Mouse (Mus musculus): Measurements from ENCODE around the gene 6430550D23Rik. TPM values are rescaled to one million over a fixed set of nuclear protein-coding genes. Genes with fewer than 3 reads are reported as not detected.

The 6430550D23Rik gene
- polyA plus RNA-seq, 1 experiment = 1.8 TPM

- WGBS = 70% methylated on average over 5 of the region's 5 CpGs
- H3K4me3 ChIP-seq (replicated peaks; ENCODE audit: extremely low read depth, low read depth, low read length) = no peak overlapping the region
- DNase-seq = no peak
- H3K4me1 ChIP-seq (ENCODE audit: control insufficient read depth, insufficient read depth, low read length) = no peaks in the 10 kb centered on the region; the same call in 1 of the 2 replicates
- TF ChIP-seq POLR2A (IDR thresholded peaks at IDR 0.05; ENCODE audit: borderline replicate concordance, extremely low read depth, low read depth, low read length) (no peak), CTCF (IDR thresholded peaks at IDR 0.05; ENCODE audit: insufficient read depth, low read length) (no peak)
These were observed 47.8 kb downstream of the 6430550D23Rik start for GRCm38 (mm10) chr2:155959981-155960380.

GRCm38 (mm10) chr2:155956134-155957059 lies 51.4 kb downstream of the 6430550D23Rik start, which contains the start of gene Cep250:
Gene Cep250, plus strand, starts transcription at chr2:155956458.
- WGBS = under 1% methylated on average over 59 of the region's 59 CpGs
- peak; percentile 60 for TF ChIP-seq POLR2A (IDR thresholded peaks at IDR 0.05; ENCODE audit: borderline replicate concordance, extremely low read depth, low read depth, low read length)
- no peak for TF ChIP-seq CTCF (IDR thresholded peaks at IDR 0.05; ENCODE audit: insufficient read depth, low read length)
- Histone ChIP-seq H3K4me3 (replicated peaks; ENCODE audit: extremely low read depth, low read depth, low read length) (peak within 1 kb of the TSS; percentile 94), H3K4me1 (ENCODE audit: control insufficient read depth, insufficient read depth, low read length) (no peaks in the 10 kb centered on the region; the same call in 1 of the 2 replicates)
- peak; percentile 89 for DNase-seq

DNA sequence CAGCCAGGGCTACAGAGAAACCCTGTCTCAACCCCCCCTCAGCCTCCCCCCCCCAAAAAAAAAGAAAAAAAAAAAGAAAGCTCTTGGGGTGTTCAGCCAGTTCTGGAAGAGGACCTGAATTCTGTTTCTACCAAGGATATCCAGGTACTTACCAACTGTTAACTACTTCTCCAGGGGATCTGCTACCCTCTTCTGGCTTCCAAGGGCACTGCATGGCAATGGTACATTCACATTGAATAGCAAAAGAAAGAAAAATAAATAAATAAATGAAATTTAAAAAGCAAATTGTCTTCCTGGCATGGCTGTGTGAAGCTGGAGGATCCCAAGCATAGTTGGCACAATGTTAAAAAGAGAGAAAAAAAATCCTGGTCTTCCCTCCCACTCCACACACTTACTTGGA lies 55.8 kb downstream of the 6430550D23Rik start:
- Histone ChIP-seq H3K4me1 (ENCODE audit: control insufficient read depth, insufficient read depth, low read length) (no peaks in the 10 kb centered on the region), H3K4me3 (replicated peaks; ENCODE audit: extremely low read depth, low read depth, low read length) (no peak overlapping the region)
- no peak for TF ChIP-seq POLR2A (IDR thresholded peaks at IDR 0.05; ENCODE audit: borderline replicate concordance, extremely low read depth, low read depth, low read length)
- TF ChIP-seq CTCF (IDR thresholded peaks at IDR 0.05; ENCODE audit: insufficient read depth, low read length) = peak; percentile 20; the same call in 1 of the 2 replicates
- DNase-seq = peak; percentile 31

DNA sequence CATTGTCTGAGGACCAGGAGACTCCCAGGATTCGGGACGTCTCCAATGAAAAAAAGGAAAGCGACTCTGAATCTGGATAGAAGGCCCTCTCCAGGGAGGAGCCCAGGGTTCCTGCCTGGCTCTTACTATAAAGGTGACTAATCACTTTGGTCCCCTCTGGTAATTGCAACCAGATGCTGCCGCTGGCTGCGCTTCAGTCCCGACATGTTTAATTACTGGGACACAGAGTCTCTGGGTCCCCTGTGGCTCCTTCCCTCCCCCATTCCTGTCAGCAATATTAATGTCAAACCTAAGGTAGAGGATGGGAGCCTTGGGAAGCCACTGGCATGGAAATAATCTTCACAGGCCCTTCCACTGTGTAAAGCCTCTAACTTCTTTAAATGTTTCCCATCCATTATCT lies 58.4 kb downstream of the 6430550D23Rik start:
- no peaks in the 10 kb centered on the region for H3K4me1 ChIP-seq (ENCODE audit: control insufficient read depth, insufficient read depth, low read length)
- H3K4me3 ChIP-seq (replicated peaks; ENCODE audit: extremely low read depth, low read depth, low read length) = no peak overlapping the region
- no peak for TF ChIP-seq POLR2A (IDR thresholded peaks at IDR 0.05; ENCODE audit: borderline replicate concordance, extremely low read depth, low read depth, low read length)
- no peak for TF ChIP-seq CTCF (IDR thresholded peaks at IDR 0.05; ENCODE audit: insufficient read depth, low read length)
- DNase-seq = no peak
- WGBS = 52% methylated on average over 6 of the region's 6 CpGs

- TF ChIP-seq CTCF (IDR thresholded peaks at IDR 0.05; ENCODE audit: insufficient read depth, low read length) = no peak
- TF ChIP-seq POLR2A (IDR thresholded peaks at IDR 0.05; ENCODE audit: borderline replicate concordance, extremely low read depth, low read depth, low read length) = no peak
- Histone ChIP-seq H3K4me3 (replicated peaks; ENCODE audit: extremely low read depth, low read depth, low read length) (no peak overlapping the region), H3K4me1 (ENCODE audit: control insufficient read depth, insufficient read depth, low read length) (no peaks in the 10 kb centered on the region)
- no peak for DNase-seq
- 29% methylated on average over 5 of the region's 5 CpGs for WGBS
These were observed 60.3 kb downstream of the 6430550D23Rik start for GRCm38 (mm10) chr2:155947390-155948002.

DNA sequence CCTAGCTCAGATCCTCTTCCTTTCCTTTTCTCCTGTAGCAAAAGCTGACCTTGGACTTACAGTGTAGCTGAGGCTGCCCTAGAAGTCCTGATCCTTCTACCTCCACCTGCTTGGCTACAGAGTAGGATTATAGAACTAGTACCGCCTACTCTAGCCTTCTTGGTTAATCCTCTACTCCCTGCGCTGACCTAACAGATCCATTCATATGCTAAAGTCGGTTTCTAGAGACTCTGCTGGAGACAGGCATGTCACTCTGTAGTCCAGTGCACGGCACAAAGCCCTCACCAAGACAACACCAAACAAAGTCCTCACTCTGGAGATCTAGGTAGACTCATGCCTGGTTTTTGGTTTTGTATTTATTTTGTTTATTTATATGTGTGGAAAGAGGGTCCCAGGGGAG lies 61.3 kb downstream of the 6430550D23Rik start:
- 40% methylated on average over 4 of the region's 4 CpGs for WGBS
- DNase-seq = no peak
- no peak for TF ChIP-seq POLR2A (IDR thresholded peaks at IDR 0.05; ENCODE audit: borderline replicate concordance, extremely low read depth, low read depth, low read length)
- no peak for TF ChIP-seq CTCF (IDR thresholded peaks at IDR 0.05; ENCODE audit: insufficient read depth, low read length)
- H3K4me1 ChIP-seq (ENCODE audit: control insufficient read depth, insufficient read depth, low read length) = no peaks in the 10 kb centered on the region
- no peak overlapping the region for H3K4me3 ChIP-seq (replicated peaks; ENCODE audit: extremely low read depth, low read depth, low read length)

- TF ChIP-seq CTCF (IDR thresholded peaks at IDR 0.05; ENCODE audit: insufficient read depth, low read length) (peak; percentile 75), POLR2A (IDR thresholded peaks at IDR 0.05; ENCODE audit: borderline replicate concordance, extremely low read depth, low read depth, low read length) (no peak)
- DNase-seq = peak; percentile 71
- 4% methylated on average over 7 of the region's 7 CpGs for WGBS
These were observed 61.7 kb downstream of the 6430550D23Rik start for GRCm38 (mm10) chr2:155946069-155946468.

DNA sequence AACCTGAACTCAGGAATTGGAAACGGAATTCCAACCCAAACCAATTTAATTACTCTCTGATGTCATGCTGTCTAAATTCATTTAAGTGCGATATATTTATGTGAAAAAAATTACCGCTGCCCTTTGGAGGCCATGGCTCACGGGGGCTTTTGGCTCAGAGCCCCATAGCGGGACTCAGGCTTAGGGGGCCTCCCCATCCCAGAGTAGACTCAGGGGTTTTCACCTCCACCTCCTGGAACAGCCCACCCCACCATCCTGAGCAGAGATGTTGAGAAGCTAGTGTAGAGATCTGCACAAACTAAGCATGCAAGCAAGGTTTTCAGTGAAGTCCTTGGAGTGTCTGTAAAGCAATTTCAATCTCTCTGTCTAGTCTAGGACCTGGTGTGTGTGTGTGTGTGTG lies 62.2 kb downstream of the 6430550D23Rik start:
- no peak for TF ChIP-seq POLR2A (IDR thresholded peaks at IDR 0.05; ENCODE audit: borderline replicate concordance, extremely low read depth, low read depth, low read length)
- no peak for TF ChIP-seq CTCF (IDR thresholded peaks at IDR 0.05; ENCODE audit: insufficient read depth, low read length)
- 69% methylated on average over 5 of the region's 5 CpGs for WGBS
- no peak for DNase-seq
- Histone ChIP-seq H3K4me1 (ENCODE audit: control insufficient read depth, insufficient read depth, low read length) (no peaks in the 10 kb centered on the region), H3K4me3 (replicated peaks; ENCODE audit: extremely low read depth, low read depth, low read length) (no peak overlapping the region)

More at GRCm38 (mm10) chr2:155946069-155946468, 61.7 kb downstream of the 6430550D23Rik start:
- Histone ChIP-seq H3K4me3 (replicated peaks; ENCODE audit: extremely low read depth, low read depth, low read length) (no peak overlapping the region), H3K4me1 (ENCODE audit: control insufficient read depth, insufficient read depth, low read length) (no peaks in the 10 kb centered on the region)

DNA sequence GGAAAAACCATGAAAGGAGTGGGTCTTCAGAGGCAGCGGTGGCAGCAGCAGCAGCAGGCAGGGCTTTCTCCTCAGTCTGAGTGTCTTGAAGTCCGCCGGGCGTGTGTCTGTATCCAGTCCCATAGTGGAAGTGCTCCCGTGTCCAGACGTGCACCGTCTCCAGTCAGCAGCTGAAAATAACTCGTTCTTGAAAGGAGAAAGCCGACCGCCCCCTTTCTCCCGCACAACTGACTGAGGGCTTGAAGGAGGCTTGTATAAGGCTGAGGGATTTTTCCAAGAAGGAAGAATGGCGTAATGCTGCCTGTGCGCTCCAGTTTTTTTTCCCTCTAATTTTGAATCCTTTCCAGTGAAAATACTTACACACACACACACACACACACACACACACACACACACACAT lies 62.7 kb downstream of the 6430550D23Rik start, which contains the start of gene Gdf5:
TSS of gene Gdf5 (minus strand) at position 244 of the 400 bp plus-strand sequence.
- H3K4me3 ChIP-seq (replicated peaks; ENCODE audit: extremely low read depth, low read depth, low read length) = no peak within 1 kb of the TSS
- no peak for DNase-seq
- no peaks in the 10 kb centered on the region for H3K4me1 ChIP-seq (ENCODE audit: control insufficient read depth, insufficient read depth, low read length)
- TF ChIP-seq CTCF (IDR thresholded peaks at IDR 0.05; ENCODE audit: insufficient read depth, low read length) (no peak), POLR2A (IDR thresholded peaks at IDR 0.05; ENCODE audit: borderline replicate concordance, extremely low read depth, low read depth, low read length) (no peak)
- 36% methylated on average over 13 of the region's 13 CpGs for WGBS

Measured in lung, adult 2 months (tissue).